Mouse (Mus musculus) kidney, postnatal 10 days (tissue): ENCODE results near the gene Ebp.
A peak's percentile ranks its signal among the peaks of the same experiment; 100 is the strongest.

Source experiments
- DNase-seq: peaks from one replicate; pipeline ENCODE4 v3.0.0; 2021; ENCODE audit warnings: mixed read lengths

Ebp gene

GRCm38 (mm10) chrX:8182871-8183540, 10.3 kb downstream of the Ebp start:
- no peak for DNase-seq

DNA sequence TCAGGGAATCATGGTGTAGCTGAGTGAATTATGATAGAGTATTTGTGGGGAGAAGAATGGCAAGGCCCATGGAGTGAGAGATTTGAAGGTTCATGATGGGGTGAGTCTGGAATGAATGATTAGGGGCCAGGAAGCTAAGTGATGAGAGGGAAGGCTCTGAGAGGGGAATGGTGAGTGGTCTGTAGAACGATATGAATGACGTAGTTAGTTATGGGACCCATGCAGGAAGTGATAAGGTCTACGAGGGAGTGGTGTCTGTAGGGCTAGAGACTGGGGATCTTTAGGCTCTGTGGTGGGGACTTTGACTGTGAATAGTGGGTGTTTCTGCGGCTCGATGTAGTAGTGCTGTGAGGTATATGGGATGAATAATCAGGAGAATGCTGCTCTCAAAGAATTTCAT, 13.7 kb downstream of the Ebp start:
- no peak for DNase-seq

GRCm38 (mm10) chrX:8178871-8179270, 14.4 kb downstream of the Ebp start:
- no peak for DNase-seq

DNA sequence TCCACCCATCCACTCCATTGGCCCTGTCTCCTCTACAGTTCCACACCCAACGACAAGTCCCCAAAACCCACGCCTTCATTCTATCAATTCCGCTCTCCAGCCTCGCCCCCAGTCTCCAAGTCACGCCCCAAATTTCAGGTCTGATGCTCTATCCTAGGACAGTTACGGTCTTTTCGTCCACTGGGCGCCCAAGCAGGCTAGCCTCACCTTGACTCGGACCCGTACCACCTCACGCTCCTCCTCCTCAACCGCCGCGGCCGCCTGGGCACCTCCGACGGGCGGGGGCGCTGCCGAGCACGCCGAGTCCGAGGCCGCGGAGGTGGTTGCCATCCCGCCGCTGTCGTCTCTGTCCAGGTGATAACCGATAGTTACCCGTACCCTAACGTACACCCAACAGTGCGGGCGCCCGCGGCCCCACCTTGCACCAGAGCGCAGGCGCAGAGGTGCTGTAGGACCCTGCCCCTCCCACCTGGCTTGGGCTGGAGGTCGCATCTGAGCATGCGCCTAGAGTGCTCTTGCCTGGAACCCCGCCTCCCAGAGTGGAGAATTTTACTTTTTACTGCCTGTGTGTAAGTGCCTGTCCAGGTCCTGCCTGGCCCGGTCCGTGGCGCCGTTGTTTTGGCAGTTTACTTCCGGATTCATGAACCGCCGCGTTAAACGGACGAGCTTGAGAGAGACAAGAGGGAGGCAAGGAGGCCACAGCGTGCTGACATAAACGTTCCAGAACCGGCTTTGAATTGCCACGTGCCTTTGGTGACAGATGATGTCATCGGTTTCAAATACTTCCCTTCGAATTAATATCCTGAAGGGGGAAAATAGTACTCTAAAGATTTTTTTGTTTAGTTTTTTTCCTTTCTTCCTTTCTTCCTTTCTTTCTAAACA, 17.6 kb downstream of the Ebp start, which contains the start of gene Tbc1d25:
Gene Tbc1d25, minus strand, starts transcription at position 678 of the 882 bp plus-strand sequence.
- peak; percentile 90 for DNase-seq

DNA sequence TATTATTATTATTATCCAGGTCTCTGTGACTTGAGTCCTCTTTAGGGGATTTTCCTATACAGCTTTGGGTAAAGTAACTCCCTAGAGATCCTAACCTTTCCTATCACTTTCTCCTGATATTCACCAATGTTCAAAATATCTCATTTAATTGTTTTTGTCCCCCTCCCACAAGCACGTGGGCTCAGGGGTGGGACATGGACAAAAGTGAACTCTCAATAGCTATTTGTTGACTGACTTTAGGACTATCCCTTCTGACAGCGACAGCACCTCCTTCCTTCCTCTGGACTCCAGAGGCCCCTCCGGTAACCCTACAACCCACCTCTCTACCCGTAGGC, 18.2 kb downstream of the Ebp start:
- DNase-seq, result no peak

DNA sequence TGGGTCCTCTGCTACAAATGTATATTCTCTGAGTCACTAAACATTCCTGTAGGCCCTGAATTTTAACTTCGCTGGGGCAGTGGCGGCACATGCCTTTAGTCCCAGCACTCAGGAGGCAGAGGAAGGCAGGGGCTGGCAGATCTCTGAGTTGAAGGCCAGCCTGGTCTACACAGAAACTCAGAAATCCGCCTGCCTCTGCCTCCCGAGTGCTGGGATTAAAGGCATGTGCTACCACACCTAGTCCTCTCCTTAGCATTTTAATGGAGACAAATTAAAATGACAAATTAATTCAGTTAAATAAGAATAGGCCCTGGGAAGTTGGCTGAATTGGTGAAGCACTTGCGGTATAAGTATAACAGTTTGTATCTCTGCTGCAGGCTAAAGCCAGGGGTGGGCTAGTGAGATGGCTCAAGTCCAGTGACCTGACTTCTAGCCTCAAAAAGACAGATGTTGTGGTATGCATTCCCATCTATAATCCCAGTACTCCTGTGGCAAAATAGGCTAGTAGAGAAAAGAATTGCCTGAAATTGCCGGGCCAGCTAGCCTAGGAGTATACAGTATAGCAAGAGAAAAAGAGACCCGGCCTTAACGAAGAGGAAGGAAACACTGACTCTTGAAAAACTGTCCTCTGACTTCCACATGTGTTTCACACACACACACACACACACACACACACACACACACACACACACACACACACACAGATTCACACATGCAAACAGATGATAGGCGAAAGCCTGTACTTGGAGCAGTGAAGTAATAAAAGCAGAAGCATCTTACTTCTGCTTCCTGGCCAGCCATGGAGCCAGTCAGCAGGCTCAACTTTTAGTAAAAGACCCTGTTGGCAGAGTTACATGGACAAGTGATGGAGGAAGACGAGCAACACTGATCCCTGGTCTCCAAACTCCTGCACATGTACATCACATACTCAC, 25.3 kb downstream of the Ebp start:
- DNase-seq, result no peak

DNA sequence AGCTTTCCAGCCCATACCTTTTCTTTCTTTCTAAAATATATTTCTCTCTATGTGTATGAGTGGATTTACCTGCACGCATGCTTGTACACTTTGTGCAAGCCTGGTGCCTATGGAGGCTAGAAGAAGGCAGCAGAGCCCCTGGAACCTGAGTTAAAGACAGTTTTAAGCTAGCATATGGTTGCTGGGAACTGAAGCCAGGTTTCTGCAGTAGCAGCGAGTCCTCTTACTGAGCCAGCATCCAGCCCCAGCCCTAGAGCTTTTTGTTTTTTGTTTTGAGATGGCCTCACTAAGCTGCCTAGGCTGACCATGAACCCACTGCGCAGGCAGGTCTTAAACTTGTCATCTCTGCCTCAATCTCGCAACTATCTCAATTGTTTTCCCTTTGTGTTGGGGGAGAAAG, 28.8 kb downstream of the Ebp start:
- DNase-seq, result no peak

- DNase-seq, result no peak
These were observed 30.2 kb downstream of the Ebp start for GRCm38 (mm10) chrX:8163076-8163475.

- DNase-seq, result peak; percentile 90
These were observed 47.9 kb downstream of the Ebp start, which contains the start of gene Rbm3 for GRCm38 (mm10) chrX:8145153-8145991. Rbm3 (minus strand) TSS chrX:8145880.

GRCm38 (mm10) chrX:8143750-8144149, 49.6 kb downstream of the Ebp start:
- DNase-seq, result peak; percentile 40

- DNase-seq, result no peak
These were observed 50.4 kb downstream of the Ebp start for GRCm38 (mm10) chrX:8142948-8143347.

DNA sequence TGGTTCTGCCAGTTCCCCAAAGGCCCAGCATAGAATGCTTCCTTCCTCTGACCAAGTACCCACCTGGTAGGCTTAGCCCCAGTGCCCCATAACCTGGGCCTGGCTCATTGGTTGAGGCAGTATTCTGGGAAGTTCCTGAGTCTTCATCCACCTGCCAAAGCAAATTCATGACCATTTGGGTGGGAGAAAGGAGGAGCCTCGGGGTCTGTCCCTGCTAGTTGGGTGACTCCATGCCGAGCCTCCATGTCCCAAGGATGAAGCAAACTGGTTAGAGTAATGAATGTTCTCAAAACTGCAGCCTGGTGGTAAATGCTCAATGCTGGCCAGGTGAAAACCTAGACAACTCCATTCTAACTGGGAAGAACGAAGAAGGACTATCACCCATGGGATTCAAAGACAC, 52.3 kb downstream of the Ebp start:
- no peak for DNase-seq

GRCm38 (mm10) chrX:8140446-8140845, 52.9 kb downstream of the Ebp start:
- no peak for DNase-seq

- no peak for DNase-seq
These were observed 53.8 kb downstream of the Ebp start for GRCm38 (mm10) chrX:8139480-8139879.

- no peak for DNase-seq
These were observed 57.4 kb downstream of the Ebp start for GRCm38 (mm10) chrX:8135886-8136285.
